Mouse (Mus musculus) embryonic facial prominence, embryonic 15.5 days (tissue): ENCODE measurements around the gene Aebp2. TPM values are rescaled to one million over a fixed set of nuclear protein-coding genes. Genes with fewer than 3 reads are reported as not detected.

Experiments
- ATAC-seq: fragments of 200-750 bp; cut with Nextera tagmentation; 2 replicates; pipeline ENCODE4 v1.8.0; 2017; ENCODE audit warnings: low read depth, moderate TSS enrichment; ENCODE audit not compliant: insufficient number of reproducible peaks, low FRiP score, low TSS enrichment
- H3K27ac ChIP-seq: fragments of 300-500 bp; sonication (generic); replicated peaks from 2 replicates; pipeline ENCODE4 v1.5.1; 2015; ENCODE audit warnings: mild to moderate bottlenecking, inconsistent platforms
- H3K27me3 ChIP-seq: fragments of 300-500 bp; sonication (generic); 2 replicates; pipeline ENCODE4 v1.6.1; 2015; ENCODE audit warnings: inconsistent platforms
- H3K36me3 ChIP-seq: fragments of 300-500 bp; sonication (generic); 2 replicates; pipeline ENCODE4 v1.6.1; 2015; ENCODE audit warnings: mild to moderate bottlenecking, inconsistent platforms
- H3K4me1 ChIP-seq: fragments of 300-500 bp; sonication (generic); 2 replicates; pipeline ENCODE4 v1.6.1; 2015; ENCODE audit warnings: inconsistent platforms
- H3K4me2 ChIP-seq: fragments of 300-500 bp; sonication (generic); replicated peaks from 2 replicates; pipeline ENCODE4 v1.6.1; 2015; ENCODE audit warnings: mild to moderate bottlenecking, inconsistent platforms
- H3K4me3 ChIP-seq: fragments of 300-500 bp; sonication (generic); replicated peaks from 2 replicates; pipeline ENCODE4 v1.5.1; 2015; ENCODE audit warnings: mild to moderate bottlenecking, inconsistent platforms
- H3K9ac ChIP-seq: fragments of 300-500 bp; sonication (generic); 2 replicates; pipeline ENCODE4 v1.6.1; 2015; ENCODE audit warnings: inconsistent platforms
- H3K9me3 ChIP-seq: fragments of 300-500 bp; sonication (generic); replicated peaks from 2 replicates; pipeline ENCODE4 v1.6.1; 2016; ENCODE audit warnings: inconsistent platforms
- WGBS: fragments of 180-500 bp; shearing (Covaris S2); methylation state at CpG from one replicate; pipeline ENCODE4 v1.1.7; 2015; 5-methylcytosine and 5-hydroxymethylcytosine counted together
- polyA plus RNA-seq: library from polyadenylated mRNA; unstranded; fragments of >200 nt; fragmentation: Nextera tagmentation; extraction: Ambion mirVana; gene quantifications from 2 replicates; pipeline ENCODE4 v1.2.1, GENCODE M21; 2015

Aebp2 gene
- polyA plus RNA-seq, 1 experiment from 2014 or later, result 13.7 TPM

- H3K4me2 ChIP-seq, result no peak overlapping the region
- WGBS, result 87% methylated on average over 6 of the region's 6 CpGs
- H3K9ac ChIP-seq, result no peak overlapping the region
- peaks cover 21% of the 10 kb centered on the region for H3K4me1 ChIP-seq
- no peaks in the 10 kb centered on the region for H3K9me3 ChIP-seq
- no peaks in the 10 kb centered on the region for H3K36me3 ChIP-seq
- H3K4me3 ChIP-seq, result no peak overlapping the region
- H3K27ac ChIP-seq, result no peak overlapping the region
- no peaks in the 10 kb centered on the region for H3K27me3 ChIP-seq
- ATAC-seq, result no peak
These were observed 13.8 kb upstream of the Aebp2 start for GRCm38 (mm10) chr6:140608666-140609065.

DNA sequence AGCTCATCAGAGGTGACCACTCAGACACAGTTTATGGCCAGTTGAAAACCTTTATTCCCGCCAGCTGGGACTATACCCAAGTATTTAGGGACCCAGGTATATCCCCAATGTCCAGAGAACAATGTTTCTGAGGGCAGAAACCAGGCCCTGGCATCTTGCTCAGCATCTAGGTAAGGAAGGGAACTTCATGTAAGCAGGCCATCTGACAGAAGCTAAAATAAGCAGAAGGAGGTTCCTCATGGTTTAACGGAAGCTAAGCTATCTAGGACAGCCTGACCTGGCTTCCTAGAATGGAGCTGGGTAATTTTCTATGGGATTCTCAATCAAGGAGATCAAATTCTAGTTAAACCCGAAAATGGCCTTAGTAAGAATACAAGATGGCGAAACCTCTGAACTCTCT lies 12.9 kb upstream of the Aebp2 start:
- Histone ChIP-seq H3K4me3 (no peak overlapping the region), H3K27me3 (no peaks in the 10 kb centered on the region), H3K4me2 (no peak overlapping the region), H3K27ac (no peak overlapping the region), H3K4me1 (peaks cover 20% of the 10 kb centered on the region), H3K9ac (no peak overlapping the region), H3K9me3 (no peaks in the 10 kb centered on the region), H3K36me3 (no peaks in the 10 kb centered on the region)
- ATAC-seq, result no peak
- WGBS, result 89% methylated on average over 4 of the region's 4 CpGs

DNA sequence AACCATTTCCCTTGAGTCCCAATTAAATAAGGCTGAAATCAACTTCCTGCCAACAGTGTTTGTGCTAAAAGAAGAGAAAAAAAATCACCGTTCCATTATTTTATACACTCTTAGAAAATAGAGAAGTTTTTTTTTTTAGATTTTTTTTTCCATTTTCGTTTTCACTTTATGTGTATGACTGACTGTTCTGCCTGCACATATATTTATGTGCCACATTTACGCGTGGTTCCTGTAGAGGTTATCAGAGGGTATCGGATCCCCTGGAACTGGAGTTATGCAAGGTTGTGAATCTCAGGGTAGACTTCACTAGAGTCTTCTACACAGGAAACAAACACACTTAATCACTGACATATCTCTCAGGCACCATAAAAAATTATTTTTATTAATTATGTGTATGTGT lies 12.3 kb upstream of the Aebp2 start:
- Histone ChIP-seq H3K4me2 (no peak overlapping the region), H3K4me1 (peaks cover 20% of the 10 kb centered on the region), H3K27me3 (no peaks in the 10 kb centered on the region), H3K9ac (no peak overlapping the region), H3K9me3 (no peaks in the 10 kb centered on the region), H3K27ac (no peak overlapping the region), H3K36me3 (no peaks in the 10 kb centered on the region), H3K4me3 (no peak overlapping the region)
- WGBS, result 87% methylated on average over 5 of the region's 5 CpGs
- ATAC-seq, result no peak

- peak overlapping the region; percentile 75 for H3K27ac ChIP-seq
- no peak for ATAC-seq
- WGBS, result 40% methylated on average over 4 of the region's 4 CpGs
- no peaks in the 10 kb centered on the region for H3K9me3 ChIP-seq
- H3K27me3 ChIP-seq, result no peaks in the 10 kb centered on the region
- H3K4me3 ChIP-seq, result no peak overlapping the region
- no peak overlapping the region for H3K4me2 ChIP-seq
- no peaks in the 10 kb centered on the region for H3K36me3 ChIP-seq
- H3K9ac ChIP-seq, result no peak overlapping the region
- peaks cover 17% of the 10 kb centered on the region for H3K4me1 ChIP-seq
These were observed 11.2 kb upstream of the Aebp2 start for GRCm38 (mm10) chr6:140611282-140611681.

DNA sequence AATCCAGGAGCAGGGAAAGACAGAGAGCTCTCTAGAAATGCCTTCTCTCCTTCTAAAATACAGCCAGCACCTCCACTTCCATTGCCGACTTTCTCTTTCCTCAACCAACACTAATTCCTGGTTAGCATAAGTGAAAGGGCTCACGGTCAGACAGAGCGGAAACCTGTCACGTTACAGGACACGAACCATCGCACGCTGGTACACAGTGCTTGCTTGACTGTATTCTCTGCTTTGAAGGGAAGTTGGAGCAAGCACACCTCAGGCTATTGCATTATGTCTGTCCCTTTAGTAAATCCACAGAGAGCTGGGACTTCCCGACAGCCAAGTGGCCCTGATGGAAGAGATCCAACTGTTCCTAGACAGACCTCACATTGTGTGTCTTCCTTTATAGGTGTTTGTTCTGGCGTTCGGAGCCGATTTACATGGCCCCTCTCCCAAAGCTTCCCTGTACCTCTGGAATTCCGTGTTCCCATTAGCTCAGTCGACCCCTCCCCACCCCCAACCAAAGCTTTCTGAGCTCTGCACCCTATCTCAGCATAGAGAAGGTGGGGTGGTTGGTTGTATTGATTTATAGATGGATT lies 10.5 kb upstream of the Aebp2 start:
- Histone ChIP-seq H3K4me2 (no peak overlapping the region), H3K4me3 (no peak overlapping the region), H3K27me3 (no peaks in the 10 kb centered on the region), H3K27ac (peak overlapping the region; percentile 75), H3K4me1 (peaks cover 10% of the 10 kb centered on the region), H3K9me3 (no peaks in the 10 kb centered on the region), H3K36me3 (no peaks in the 10 kb centered on the region), H3K9ac (no peak overlapping the region)
- ATAC-seq, result no peak
- 59% methylated on average over 13 of the region's 13 CpGs for WGBS

- Histone ChIP-seq H3K4me1 (peaks cover 10% of the 10 kb centered on the region), H3K4me2 (no peak overlapping the region), H3K9ac (no peak overlapping the region), H3K36me3 (no peaks in the 10 kb centered on the region), H3K9me3 (no peaks in the 10 kb centered on the region), H3K27me3 (no peaks in the 10 kb centered on the region), H3K4me3 (no peak overlapping the region), H3K27ac (no peak overlapping the region)
- no peak for ATAC-seq
- WGBS, result 82% methylated on average over 3 of the region's 3 CpGs
These were observed 8.6 kb upstream of the Aebp2 start for GRCm38 (mm10) chr6:140613822-140614221.

GRCm38 (mm10) chr6:140614711-140615110 lies 7.8 kb upstream of the Aebp2 start:
- H3K9ac ChIP-seq, result no peak overlapping the region
- no peaks in the 10 kb centered on the region for H3K27me3 ChIP-seq
- peaks cover 10% of the 10 kb centered on the region for H3K4me1 ChIP-seq
- H3K4me3 ChIP-seq, result no peak overlapping the region
- WGBS, result 87% methylated on average over 11 of the region's 11 CpGs
- no peaks in the 10 kb centered on the region for H3K9me3 ChIP-seq
- ATAC-seq, result no peak
- H3K27ac ChIP-seq, result no peak overlapping the region
- H3K36me3 ChIP-seq, result no peaks in the 10 kb centered on the region
- H3K4me2 ChIP-seq, result no peak overlapping the region

- Histone ChIP-seq H3K27ac (peak overlapping the region; percentile 74), H3K4me2 (no peak overlapping the region), H3K36me3 (no peaks in the 10 kb centered on the region), H3K9me3 (no peaks in the 10 kb centered on the region), H3K4me3 (no peak overlapping the region), H3K27me3 (no peaks in the 10 kb centered on the region), H3K4me1 (peaks cover 16% of the 10 kb centered on the region), H3K9ac (no peak overlapping the region)
- WGBS, result 40% methylated on average over 13 of the region's 13 CpGs
- ATAC-seq, result no peak
These were observed 1.7 kb upstream of the Aebp2 start for GRCm38 (mm10) chr6:140620531-140621349.

DNA sequence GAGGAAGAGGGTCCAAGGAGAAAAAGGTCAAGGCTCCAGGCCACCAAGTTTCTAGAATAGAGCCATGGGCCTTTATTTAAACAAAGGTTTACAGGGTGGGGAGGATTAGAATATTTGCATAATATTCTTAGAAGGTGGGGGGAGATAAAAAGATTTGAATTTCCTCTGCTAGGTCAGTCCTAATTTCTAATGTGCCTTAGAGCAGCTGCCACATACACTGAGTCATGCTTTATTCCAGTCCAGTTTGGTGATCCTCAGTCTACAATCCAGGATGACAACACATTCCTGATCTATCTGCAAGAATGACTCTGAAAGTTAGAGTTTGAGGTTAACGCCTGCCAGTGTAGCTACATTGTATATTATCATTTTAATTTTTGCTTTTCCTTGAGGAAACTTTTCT lies 841 bp upstream of the Aebp2 start:
- no peaks in the 10 kb centered on the region for H3K36me3 ChIP-seq
- no peak overlapping the region for H3K4me3 ChIP-seq
- 0 out of 2 replicates have a peak overlapping the region, but pooled peaks have one; percentile 74 for H3K27ac ChIP-seq
- no peak overlapping the region for H3K4me2 ChIP-seq
- no peaks in the 10 kb centered on the region for H3K27me3 ChIP-seq
- H3K9ac ChIP-seq, result no peak overlapping the region
- H3K9me3 ChIP-seq, result no peaks in the 10 kb centered on the region
- peaks cover 25% of the 10 kb centered on the region for H3K4me1 ChIP-seq
- WGBS, result 81% methylated on average over 1 of the region's 1 CpGs
- no peak for ATAC-seq

DNA sequence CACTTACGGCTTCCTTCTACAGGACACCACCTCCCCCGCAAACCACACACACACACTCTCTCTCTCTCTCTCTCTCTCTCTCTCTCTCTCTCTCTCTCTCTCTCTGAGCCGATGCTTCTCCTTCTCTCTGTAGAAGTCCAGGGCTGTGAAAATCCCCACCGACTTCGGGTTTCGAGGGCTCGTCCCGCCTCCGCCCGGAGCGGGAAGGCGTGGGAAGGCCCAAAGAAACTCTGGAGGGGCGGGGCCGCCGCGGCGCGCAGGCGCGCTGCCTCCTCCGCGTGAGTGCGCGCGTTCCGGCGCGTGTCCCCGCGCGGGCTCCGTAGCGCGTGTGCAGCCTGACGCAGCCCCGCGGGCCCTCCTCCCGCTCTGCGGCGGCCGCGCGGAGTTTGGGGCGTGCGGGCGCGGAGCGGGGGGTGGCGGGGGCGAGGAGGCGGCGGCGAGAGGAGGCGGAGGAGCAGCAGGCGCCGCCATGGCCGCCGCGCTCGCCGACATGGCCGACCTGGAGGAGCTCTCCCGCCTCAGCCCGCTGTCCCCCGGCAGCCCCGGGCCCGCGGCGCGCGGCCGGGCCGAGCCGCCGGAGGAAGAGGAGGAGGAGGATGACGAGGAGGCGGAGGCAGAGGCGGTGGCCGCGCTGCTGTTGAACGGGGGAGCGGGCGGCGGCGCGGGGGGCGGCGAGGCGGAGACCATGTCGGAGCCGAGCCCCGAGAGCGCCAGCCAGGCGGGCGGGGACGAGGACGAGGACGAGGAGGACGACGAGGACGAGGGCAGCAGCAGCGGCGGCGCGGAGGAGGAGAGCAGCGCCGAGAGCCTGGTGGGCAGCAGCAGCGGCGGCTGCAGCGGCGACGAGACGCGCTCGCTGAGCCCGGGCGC lies 998 bp downstream of the Aebp2 start:
- H3K36me3 ChIP-seq, result no peaks in the 10 kb centered on the region
- peak; percentile 95 for ATAC-seq
- peak overlapping the region; percentile 100 for H3K4me3 ChIP-seq
- peak overlapping the region; percentile 97 for H3K27ac ChIP-seq
- WGBS, result 0% methylated on average over 107 of the region's 117 CpGs
- peaks cover 28% of the 10 kb centered on the region for H3K4me1 ChIP-seq
- H3K9ac ChIP-seq, result peak overlapping the region; percentile 100
- H3K4me2 ChIP-seq, result peak overlapping the region; percentile 63
- no peaks in the 10 kb centered on the region for H3K9me3 ChIP-seq
- no peaks in the 10 kb centered on the region for H3K27me3 ChIP-seq
